Mouse (Mus musculus) brain, embryonic 14.5 days (tissue): Measurements from ENCODE around the gene 6820408C15Rik.

Source experiments
- CTCF ChIP-seq: fragments of 200-500 bp; IDR thresholded peaks from 2 replicates; pipeline ENCODE4 v1.5.1; 2012; ENCODE audit warnings: inconsistent platforms, mild to moderate bottlenecking, moderate library complexity, borderline replicate concordance; ENCODE audit not compliant: insufficient read depth, insufficient read length; ENCODE audit errors: extremely low read depth
- POLR2A ChIP-seq: fragments of 200-500 bp; IDR thresholded peaks from 2 replicates; pipeline ENCODE4 v1.6.1; 2012; ENCODE audit warnings: mild to moderate bottlenecking, inconsistent platforms, borderline replicate concordance; ENCODE audit not compliant: poor library complexity, insufficient read depth, insufficient read length, severe bottlenecking; ENCODE audit errors: extremely low read depth

DNA sequence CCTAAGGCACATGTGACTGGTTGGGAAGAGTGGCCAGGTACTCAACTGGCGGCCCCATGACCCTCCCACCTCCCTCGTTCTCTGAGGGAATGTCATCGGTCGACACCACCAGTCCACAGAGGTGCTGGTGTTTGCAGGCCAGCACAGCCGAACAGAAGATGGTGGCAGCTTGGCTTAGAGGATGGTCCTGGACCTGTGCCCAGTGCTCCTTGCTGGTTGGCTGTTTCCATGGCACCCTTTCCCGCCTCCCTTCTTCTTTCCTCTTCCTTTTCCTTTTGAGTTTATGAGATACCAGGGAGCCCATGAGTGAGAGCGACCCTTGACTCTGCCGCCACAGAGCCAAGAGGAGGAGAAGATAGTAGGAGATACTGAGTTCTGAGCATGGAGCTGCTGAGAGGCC, 27.9 kb downstream of the 6820408C15Rik start:
- TF ChIP-seq POLR2A (no peak), CTCF (no peak)
